Mouse (Mus musculus) right cerebral cortex, adult 2 months (tissue): ENCODE data around the gene Slc39a3.

Source experiments
- DNase-seq, 2 experiments: peaks; one replicate each; pipeline ENCODE4 v3.0.0; 2021 to 2022; ENCODE audit warnings: low spot score in 2 of 2

Gene Slc39a3

DNA sequence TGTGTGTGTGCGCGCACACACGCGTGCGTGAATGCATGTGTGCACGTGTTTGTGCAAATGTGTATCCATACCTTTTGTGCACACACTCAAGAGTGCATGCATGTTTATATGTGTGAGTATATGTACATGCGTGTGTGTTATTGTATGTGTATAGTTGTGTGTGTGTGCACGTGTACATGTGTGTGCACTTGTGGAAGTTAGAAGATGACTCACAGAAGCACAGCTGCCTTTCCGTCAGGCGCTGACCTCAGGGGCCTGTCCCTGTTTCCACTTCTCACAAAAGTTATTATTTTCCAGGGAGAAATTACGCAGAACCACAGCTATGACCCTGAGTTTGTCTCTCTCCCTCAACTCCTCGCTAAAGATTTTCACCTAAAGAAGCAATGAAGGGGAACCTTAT, 53.0 kb downstream of the Slc39a3 start:
- DNase-seq, result no peak

DNA sequence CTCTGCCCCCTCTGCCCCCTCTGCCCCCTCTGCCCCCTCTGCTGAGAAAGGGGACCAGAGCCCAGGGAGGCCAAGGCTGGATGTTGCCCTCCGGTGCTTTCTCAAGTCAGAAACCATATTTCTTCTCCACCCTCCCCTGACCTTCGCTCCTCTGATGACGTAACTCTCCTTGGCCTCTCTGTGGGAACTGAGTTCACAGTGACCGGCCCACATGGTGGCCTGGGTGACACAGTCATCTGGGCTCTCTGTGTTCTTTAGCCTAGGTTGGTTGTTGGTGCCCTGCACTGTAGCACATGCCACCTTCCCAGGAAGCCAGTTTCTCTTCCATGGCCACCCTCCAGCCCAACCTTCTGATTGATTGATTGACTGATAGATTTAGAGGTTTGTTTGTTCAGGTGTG, 54.8 kb downstream of the Slc39a3 start:
- DNase-seq, result no peak

DNA sequence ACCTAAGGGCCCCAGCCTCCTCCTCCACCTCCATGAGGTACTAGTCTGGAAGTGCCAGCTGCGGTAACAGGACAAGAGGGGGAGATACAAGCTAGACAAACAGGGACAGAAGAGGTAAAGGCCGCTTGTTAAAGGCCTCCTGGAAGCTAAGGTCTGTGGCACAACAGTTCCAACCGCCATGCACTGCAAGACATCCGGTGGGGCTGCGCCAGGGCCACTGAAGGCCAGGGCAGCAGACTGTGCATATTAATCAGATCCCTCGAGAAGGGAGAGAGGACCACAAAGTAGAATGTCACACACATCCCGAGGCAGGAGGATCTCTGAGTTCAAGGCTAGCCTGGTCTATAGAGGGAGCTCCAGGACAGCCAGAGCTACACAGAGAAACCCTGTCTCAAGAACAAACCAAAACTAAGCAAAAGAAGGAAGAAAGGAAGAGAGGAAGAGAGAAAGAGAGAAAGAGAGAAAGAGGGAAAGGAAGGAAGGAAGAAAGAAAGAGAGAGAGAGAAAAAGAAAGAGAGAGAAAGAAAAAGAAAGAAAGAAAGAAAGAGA, 55.6 kb downstream of the Slc39a3 start:
- DNase-seq, result no peak
